Mouse (Mus musculus) adrenal gland (tissue): ENCODE data around the gene Oit3.
"Not testable (repeated sequence)": the region's sequence is repeated elsewhere in the genome, so short reads cannot be mapped to it uniquely, and the experiment has no call there.

Source experiments
- intact Hi-C: fragments of 180-260 bp; cut with DNase I; formaldehyde crosslinking; loops from one replicate; pipeline ENCODE4 v1.15.1; 2025

The Oit3 gene

DNA sequence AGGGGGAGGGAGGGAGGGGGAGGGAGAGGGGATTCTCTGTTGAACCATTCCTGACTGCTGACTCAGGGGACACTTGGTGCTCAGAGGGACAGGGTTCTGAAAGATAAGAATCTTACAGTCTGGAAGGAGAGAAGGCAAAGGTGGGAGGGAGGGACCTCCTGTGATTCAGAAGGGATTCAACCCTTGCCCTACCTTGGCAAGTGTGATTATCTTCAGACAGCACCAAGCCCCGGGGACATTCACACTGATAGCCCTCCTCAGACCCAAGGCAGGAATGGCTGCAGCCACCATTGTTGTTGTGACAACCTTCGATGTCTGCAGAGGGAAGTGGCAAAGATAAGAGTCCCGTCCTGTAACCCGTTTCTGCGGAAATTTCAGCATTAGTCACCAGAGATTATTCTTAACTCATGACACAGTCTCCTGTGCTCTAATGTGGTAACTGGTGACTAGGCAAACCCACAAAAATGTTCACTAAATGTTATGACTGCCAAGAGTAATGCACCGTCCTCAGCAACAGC lies 10.8 kb downstream of the Oit3 start:
- intact Hi-C loops, result no loop called here

- intact Hi-C loops, result no loop called here
These were observed 12.0 kb downstream of the Oit3 start for GRCm38 (mm10) chr10:59429448-59430135.

- intact Hi-C loops, result no loop called here
These were observed 15.2 kb downstream of the Oit3 start for GRCm38 (mm10) chr10:59426371-59426770.

DNA sequence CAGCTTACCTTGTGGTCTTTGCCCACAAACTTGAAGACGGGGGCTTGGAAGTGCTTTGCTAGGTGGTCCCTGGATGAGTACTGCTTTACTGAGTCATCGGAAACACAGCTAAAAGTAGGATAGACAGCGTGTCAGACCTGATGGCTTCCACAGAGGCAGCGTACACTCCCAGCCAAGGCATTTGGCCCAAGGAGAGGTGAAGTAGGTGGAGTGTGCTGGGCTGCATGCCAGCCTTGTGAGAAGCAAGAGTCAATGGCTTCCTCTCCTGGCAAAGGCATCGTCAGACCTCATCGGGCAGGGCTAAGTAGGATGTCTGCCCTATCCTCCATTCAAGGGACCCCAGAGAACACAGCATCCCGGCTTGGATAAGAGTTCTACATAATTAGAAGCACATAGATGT lies 16.2 kb downstream of the Oit3 start:
- intact Hi-C loops, result no loop called here

DNA sequence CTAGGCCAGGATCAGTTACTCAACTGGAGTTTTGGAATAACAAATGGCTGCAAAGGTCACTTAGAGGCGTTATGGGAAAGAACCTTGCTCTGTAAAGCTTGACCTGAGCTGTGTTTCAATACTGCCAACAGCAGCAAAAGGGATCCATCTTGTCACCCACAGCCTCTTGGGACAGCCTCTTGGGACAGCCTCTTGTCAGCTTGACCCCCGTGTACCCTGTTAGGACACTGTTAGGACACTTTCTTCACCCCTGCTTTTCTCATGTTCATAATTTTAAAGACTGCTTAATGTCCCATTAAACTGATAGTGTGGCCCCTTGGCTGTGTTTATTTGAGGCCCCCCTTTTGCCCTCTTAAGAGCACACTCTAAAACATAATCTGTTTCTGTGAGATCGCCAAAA lies 17.1 kb downstream of the Oit3 start:
- intact Hi-C loops, result no loop called here

DNA sequence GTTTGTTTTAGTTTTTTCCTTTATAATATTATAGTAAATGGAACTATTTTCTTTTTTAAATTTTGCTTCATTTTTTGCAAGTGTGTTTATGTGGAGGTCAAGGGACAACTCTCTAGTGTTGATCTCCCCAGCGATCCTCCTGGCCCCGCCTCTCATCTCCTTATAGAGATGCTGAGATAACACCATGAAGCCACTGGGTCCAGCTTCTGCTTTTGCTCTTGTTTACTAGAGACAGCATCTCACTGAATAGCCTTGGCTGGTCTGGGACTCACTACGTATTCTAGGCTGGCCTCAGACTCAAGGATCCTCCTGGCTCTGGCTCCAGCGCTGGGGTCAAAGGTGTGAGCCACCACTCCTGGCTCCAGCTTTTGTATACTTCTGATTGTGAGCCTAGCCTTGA lies 22.1 kb downstream of the Oit3 start:
- intact Hi-C loops, result no loop called here

GRCm38 (mm10) chr10:59416623-59417022 lies 25.0 kb downstream of the Oit3 start:
- intact Hi-C loops, result no loop called here

DNA sequence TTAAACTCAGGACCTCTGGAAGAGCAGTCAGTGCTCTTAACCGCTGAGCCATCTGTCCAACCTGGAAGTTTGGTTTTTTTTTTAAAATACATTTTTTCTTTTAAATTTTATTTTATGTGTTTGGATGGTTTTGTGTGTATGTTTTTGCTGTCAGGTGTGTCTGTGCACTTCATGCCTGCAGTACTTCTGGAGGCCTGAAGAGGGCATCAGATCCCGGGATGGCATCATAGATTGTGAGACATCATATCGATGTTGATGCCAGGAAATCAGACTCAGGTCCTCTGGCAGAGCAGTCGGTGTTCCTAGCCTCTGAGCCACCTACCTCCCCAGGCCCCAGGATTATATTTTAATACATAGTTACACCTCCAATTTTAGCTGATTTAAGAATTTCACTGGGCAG lies 27.9 kb downstream of the Oit3 start:
- intact Hi-C loops, result no loop called here

- intact Hi-C loops, result no loop called here
These were observed 31.3 kb downstream of the Oit3 start for GRCm38 (mm10) chr10:59410264-59410663.

DNA sequence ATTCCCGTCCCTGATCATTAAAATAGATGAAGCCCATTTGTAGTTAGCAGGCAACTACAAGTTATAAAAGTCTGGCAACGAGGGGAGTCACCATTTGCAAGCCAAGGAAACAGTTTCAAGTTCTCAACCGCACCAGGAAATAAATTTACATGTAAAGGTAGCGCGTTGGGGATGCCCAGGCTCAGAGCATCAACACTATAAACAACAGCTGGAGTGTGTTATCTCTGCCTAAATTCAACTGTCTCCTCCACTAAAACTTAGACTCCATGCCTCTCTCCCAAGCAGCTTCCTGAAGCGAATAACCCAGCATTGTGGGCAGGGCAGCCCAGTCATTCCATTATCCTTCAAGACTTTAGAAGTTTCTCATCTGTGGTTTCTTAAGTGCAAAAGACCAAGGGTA lies 33.1 kb downstream of the Oit3 start:
- intact Hi-C loops, result no loop called here

DNA sequence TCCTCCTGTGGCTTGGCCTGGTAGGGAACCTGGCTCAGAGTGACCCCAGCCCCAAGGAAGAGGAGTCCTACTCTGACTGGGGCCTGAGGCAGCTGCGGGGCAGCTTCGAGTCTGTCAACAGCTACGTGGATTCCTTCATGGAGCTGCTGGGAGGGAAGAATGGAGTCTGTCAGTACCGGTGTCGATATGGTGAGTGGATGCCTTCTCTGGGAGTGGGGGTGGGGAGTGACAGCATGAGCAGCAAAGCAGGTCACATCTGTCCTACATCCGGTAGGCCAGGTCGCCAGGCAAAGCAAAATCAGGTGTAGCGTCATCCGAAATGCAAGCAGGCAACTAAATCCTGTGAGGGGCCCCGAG lies 37.8 kb downstream of the Oit3 start:
- intact Hi-C loops, result no loop called here

- intact Hi-C loops, result no loop called here
These were observed 38.4 kb downstream of the Oit3 start, which contains the start of gene Pla2g12b for GRCm38 (mm10) chr10:59402899-59403792. Pla2g12b (plus strand) TSS chr10:59403660.

DNA sequence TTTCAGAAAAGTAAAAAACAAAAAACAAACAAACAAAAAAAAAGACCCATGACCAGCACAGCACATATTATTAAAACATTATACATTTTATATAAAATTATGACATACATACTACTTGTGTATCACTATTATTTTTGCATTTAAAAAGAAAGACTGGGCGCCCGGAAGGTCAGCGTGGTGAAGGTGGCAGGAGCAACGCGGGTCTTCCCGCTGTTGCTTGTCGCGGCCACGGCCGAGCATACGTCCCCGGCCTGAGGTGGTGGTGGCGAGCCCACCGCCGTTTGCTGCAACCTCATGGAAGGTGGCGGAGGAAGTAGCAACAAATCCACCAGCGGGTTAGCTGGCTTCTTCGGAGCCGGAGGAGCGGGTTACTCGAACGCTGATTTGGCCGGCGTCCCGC lies 46.1 kb downstream of the Oit3 start, which contains the start of gene Gm10273:
TSS of gene Gm10273 (plus strand) at position 172 of the 400 bp plus-strand sequence.
- intact Hi-C loops, result not testable (repeated sequence)

- intact Hi-C loops, result no loop called here
These were observed 49.7 kb downstream of the Oit3 start for GRCm38 (mm10) chr10:59391907-59392306.

- intact Hi-C loops, result no loop called here
These were observed 51.9 kb downstream of the Oit3 start for GRCm38 (mm10) chr10:59389652-59390051.

DNA sequence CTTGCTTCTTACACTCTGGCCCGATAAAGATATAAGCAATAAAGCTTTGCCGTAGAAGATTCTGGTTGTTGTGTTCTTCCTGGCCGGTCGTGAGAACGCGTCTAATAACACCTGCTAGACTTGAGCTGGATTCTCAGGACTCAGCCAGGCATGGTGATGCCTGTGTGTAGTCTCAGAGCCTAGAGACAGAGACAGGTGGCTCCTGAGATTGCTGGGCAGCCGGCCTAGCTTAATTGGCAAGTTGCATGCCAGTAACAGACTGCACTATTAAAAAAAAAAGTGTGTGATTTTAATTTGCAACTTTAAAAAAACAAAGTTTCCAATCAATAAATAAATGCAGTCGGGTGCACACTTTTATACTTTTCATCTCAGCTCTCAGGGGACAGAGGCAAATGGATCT lies 54.6 kb downstream of the Oit3 start:
- intact Hi-C loops, result no loop called here

GRCm38 (mm10) chr10:59381563-59381962 lies 60.0 kb downstream of the Oit3 start:
- intact Hi-C loops, result not testable (repeated sequence)

GRCm38 (mm10) chr10:59380411-59380821 lies 61.2 kb downstream of the Oit3 start:
- intact Hi-C loops, result no loop called here

- intact Hi-C loops, result no loop called here
These were observed 61.7 kb downstream of the Oit3 start for GRCm38 (mm10) chr10:59379927-59380326.

- intact Hi-C loops, result no loop called here
These were observed 62.9 kb downstream of the Oit3 start for GRCm38 (mm10) chr10:59378728-59379127.

DNA sequence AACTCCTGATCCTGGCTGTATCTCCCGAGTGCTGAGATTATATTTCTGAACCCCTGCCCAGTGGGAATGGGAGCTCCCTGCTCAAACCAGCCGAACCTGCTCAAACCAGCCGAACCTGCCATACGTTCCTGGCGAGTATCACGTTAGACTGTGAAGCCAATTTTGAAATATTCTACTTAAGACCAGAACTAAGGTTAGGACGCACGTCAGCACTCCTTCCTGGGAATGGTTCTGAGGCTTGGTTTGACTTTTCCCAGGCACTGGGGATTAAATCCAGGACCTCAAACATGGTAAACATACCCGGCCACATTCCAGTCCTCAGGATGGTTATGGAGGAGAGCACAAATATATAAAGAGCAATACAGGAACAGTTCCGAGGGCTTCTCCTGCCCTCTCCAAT lies 63.7 kb downstream of the Oit3 start:
- intact Hi-C loops, result no loop called here
